Mouse (Mus musculus) ES-Bruce4 (cell line): ENCODE data around the gene Tbxa2r. TPM values are rescaled to one million over a fixed set of nuclear protein-coding genes. Genes with fewer than 3 reads are reported as not detected.

Experiments
- H3K27ac ChIP-seq: 2 replicates; pipeline ENCODE4 v1.5.1; 2012; ENCODE audit warnings: low read length, inconsistent platforms; ENCODE audit not compliant: insufficient read depth
- H3K27me3 ChIP-seq: 2 replicates; pipeline ENCODE4 v1.6.1; 2012; ENCODE audit warnings: mild to moderate bottlenecking, low read length, inconsistent platforms; ENCODE audit not compliant: control insufficient read depth, poor library complexity, insufficient read depth, severe bottlenecking
- H3K36me3 ChIP-seq: 2 replicates; pipeline ENCODE4 v1.6.1; 2012; ENCODE audit warnings: inconsistent platforms, mild to moderate bottlenecking, low read length, moderate library complexity; ENCODE audit not compliant: control insufficient read depth, poor library complexity, insufficient read depth, severe bottlenecking
- H3K4me1 ChIP-seq: one replicate; pipeline ENCODE4 v1.8.1; 2011; ENCODE audit warnings: low read length; ENCODE audit not compliant: control insufficient read depth, insufficient read depth
- H3K4me3 ChIP-seq: 2 replicates; pipeline ENCODE4 v1.5.1; 2011; ENCODE audit warnings: low read depth, mild to moderate bottlenecking, low read length
- H3K9ac ChIP-seq: 2 replicates; pipeline ENCODE4 v1.6.1; 2012; ENCODE audit warnings: low read depth, mild to moderate bottlenecking, inconsistent platforms; ENCODE audit not compliant: poor library complexity, severe bottlenecking
- H3K9me3 ChIP-seq: replicated peaks from 2 replicates; pipeline ENCODE4 v1.6.1; 2012; ENCODE audit warnings: mild to moderate bottlenecking, low read length, inconsistent platforms; ENCODE audit not compliant: control insufficient read depth, poor library complexity, insufficient read depth, severe bottlenecking
- CTCF ChIP-seq: IDR thresholded peaks from one replicate; pipeline ENCODE4 v1.8.1; 2011; ENCODE audit warnings: low read depth, low read length
- EP300 ChIP-seq: IDR thresholded peaks from 2 replicates; pipeline ENCODE4 v1.6.1; 2011; ENCODE audit warnings: low read depth, low read length; ENCODE audit not compliant: insufficient read depth
- POLR2A ChIP-seq: IDR thresholded peaks from one replicate; pipeline ENCODE4 v1.8.1; 2011; ENCODE audit warnings: low read length; ENCODE audit not compliant: insufficient read depth
- polyA plus RNA-seq: library from polyadenylated mRNA; stranded (reverse); fragments of >200 nt; gene quantifications from 2 replicates; pipeline ENCODE4 v1.2.4, GENCODE M21; 2011; ENCODE audit warnings: low read depth; ENCODE audit not compliant: missing spikeins, insufficient read depth, insufficient read length

The Tbxa2r gene
- polyA plus RNA-seq, 1 experiment, result 0.57 TPM

GRCm38 (mm10) chr10:81349146-81349545 lies 20.6 kb downstream of the Tbxa2r start:
- H3K4me3 ChIP-seq, result peak overlapping the region; percentile 74
- H3K27ac ChIP-seq, result no peak overlapping the region
- no peaks in the 10 kb centered on the region for H3K9me3 ChIP-seq
- 0 out of 2 replicates have a peak, but pooled peaks cover 3% of the 10 kb centered on the region for H3K36me3 ChIP-seq
- peaks cover 2% of the 10 kb centered on the region for H3K4me1 ChIP-seq
- H3K27me3 ChIP-seq, result no peaks in the 10 kb centered on the region
- peak overlapping the region; percentile 88 for H3K9ac ChIP-seq
- TF ChIP-seq POLR2A (no peak), CTCF (no peak), EP300 (no peak; the same call in 1 of the 2 replicates)

GRCm38 (mm10) chr10:81349961-81350350 lies 21.4 kb downstream of the Tbxa2r start:
- Histone ChIP-seq H3K27me3 (no peaks in the 10 kb centered on the region), H3K4me1 (peaks cover 2% of the 10 kb centered on the region), H3K27ac (peak overlapping the region; percentile 15), H3K9me3 (no peaks in the 10 kb centered on the region), H3K4me3 (peak overlapping the region; percentile 74), H3K36me3 (0 out of 2 replicates have a peak, but pooled peaks cover 3% of the 10 kb centered on the region), H3K9ac (peak overlapping the region; percentile 88)
- TF ChIP-seq EP300, result no peak

GRCm38 (mm10) chr10:81350351-81351063 lies 22.0 kb downstream of the Tbxa2r start, which contains the start of gene Hmg20b:
Gene Hmg20b, minus strand, starts transcription at chr10:81350480.
- Histone ChIP-seq H3K9me3 (no peaks in the 10 kb centered on the region), H3K4me1 (peaks cover 4% of the 10 kb centered on the region), H3K27ac (peak within 1 kb of the TSS; percentile 88), H3K4me3 (peak within 1 kb of the TSS; percentile 98), H3K36me3 (0 out of 2 replicates have a peak, but pooled peaks cover 3% of the 10 kb centered on the region), H3K9ac (peak within 1 kb of the TSS; percentile 88), H3K27me3 (no peaks in the 10 kb centered on the region)
- 0 out of 2 replicates have a peak, but pooled peaks have one; percentile 4 for TF ChIP-seq EP300
- peak; percentile 76 for TF ChIP-seq CTCF
- TF ChIP-seq POLR2A, result no peak

GRCm38 (mm10) chr10:81351678-81352291 lies 23.3 kb downstream of the Tbxa2r start:
- Histone ChIP-seq H3K27ac (peak overlapping the region; percentile 88), H3K9me3 (no peaks in the 10 kb centered on the region), H3K9ac (peak overlapping the region; percentile 81), H3K4me1 (peaks cover 4% of the 10 kb centered on the region), H3K27me3 (no peaks in the 10 kb centered on the region), H3K4me3 (peak overlapping the region; percentile 80), H3K36me3 (0 out of 2 replicates have a peak, but pooled peaks cover 3% of the 10 kb centered on the region)
- TF ChIP-seq POLR2A (peak; percentile 29), EP300 (0 out of 2 replicates have a peak, but pooled peaks have one; percentile 12), CTCF (no peak)

GRCm38 (mm10) chr10:81354738-81355477 lies 26.4 kb downstream of the Tbxa2r start:
- H3K27me3 ChIP-seq, result no peaks in the 10 kb centered on the region
- H3K27ac ChIP-seq, result peak overlapping the region; percentile 93
- no peaks in the 10 kb centered on the region for H3K36me3 ChIP-seq
- no peaks in the 10 kb centered on the region for H3K9me3 ChIP-seq
- TF ChIP-seq POLR2A (no peak), EP300 (peak; percentile 60; the same call in 1 of the 2 replicates)
- 0 out of 2 replicates have a peak overlapping the region, but pooled peaks have one; percentile 51 for H3K9ac ChIP-seq
- H3K4me3 ChIP-seq, result no peak overlapping the region
- H3K4me1 ChIP-seq, result peaks cover 1% of the 10 kb centered on the region
